Mouse (Mus musculus): Measurements from ENCODE around the gene Tnfsf8.

GRCm38 (mm10) chr4:63850082-63850481 lies 11.1 kb downstream of the Tnfsf8 start:
- no peak for TF ChIP-seq POLR2A (IDR thresholded peaks at IDR 0.05; ENCODE audit: insufficient read depth, low read depth, low read length)
- no peak for TF ChIP-seq CTCF (IDR thresholded peaks at IDR 0.05; ENCODE audit: insufficient read depth, low read depth, low read length)
